Comparison of ENCODE assay signal across 8 mouse cellular contexts in genomic region chr19:5058801-5059771, GRCm38 (mm10). TPM values are rescaled to one million over a fixed set of nuclear protein-coding genes. Genes with fewer than 3 reads are reported as not detected.
DNase-seq lines count a peak whose midpoint lies in the region; ATAC-seq and TF ChIP-seq lines count a peak whose summit lies in the region.

No protein-coding gene starts in this region.

- TF ChIP-seq EP300 in heart, postnatal 0 days (IDR thresholded peaks at IDR 0.05; ENCODE audit: low read depth) = no peak

- no peaks in the 10 kb centered on the region for H3K36me3 ChIP-seq in forebrain, embryonic 11.5 days (ENCODE audit: control insufficient read depth, insufficient read depth, low read length)
- H3K36me3 ChIP-seq in forebrain, embryonic 15.5 days = no peaks in the 10 kb centered on the region
- no peaks in the 10 kb centered on the region for H3K36me3 ChIP-seq in heart, postnatal 0 days (replicated peaks; ENCODE audit: control insufficient read depth, insufficient read depth, low read length)
- no peaks in the 10 kb centered on the region for H3K36me3 ChIP-seq in liver, embryonic 12.5 days

- no peak overlapping the region for H3K4me3 ChIP-seq in forebrain, embryonic 11.5 days (ENCODE audit: low read depth, low read length)
- H3K4me3 ChIP-seq in forebrain, embryonic 15.5 days = no peak overlapping the region
- no peak overlapping the region for H3K4me3 ChIP-seq in heart, postnatal 0 days (ENCODE audit: low read depth, low read length)
- H3K4me3 ChIP-seq in liver, embryonic 12.5 days = no peak overlapping the region

- H3K4me1 ChIP-seq in forebrain, embryonic 11.5 days (replicated peaks; ENCODE audit: control insufficient read depth, insufficient read depth, low read length) = peaks cover 11% of the 10 kb centered on the region; the same call in 1 of the 2 replicates
- H3K4me1 ChIP-seq in forebrain, embryonic 15.5 days = peaks cover 16% of the 10 kb centered on the region; the same call in 1 of the 2 replicates
- H3K4me1 ChIP-seq in heart, postnatal 0 days (ENCODE audit: control insufficient read depth, insufficient read depth) = peaks cover 16% of the 10 kb centered on the region; the same call in 1 of the 2 replicates
- H3K4me1 ChIP-seq in liver, embryonic 12.5 days = peaks cover 54% of the 10 kb centered on the region

- no peaks in the 10 kb centered on the region for H3K27me3 ChIP-seq in forebrain, embryonic 11.5 days (ENCODE audit: control insufficient read depth, insufficient read depth, low read length)
- no peaks in the 10 kb centered on the region for H3K27me3 ChIP-seq in forebrain, embryonic 15.5 days
- H3K27me3 ChIP-seq in heart, postnatal 0 days (ENCODE audit: control insufficient read depth, insufficient read depth, low read length) = 0 out of 2 replicates have a peak, but pooled peaks cover 3% of the 10 kb centered on the region
- H3K27me3 ChIP-seq in liver, embryonic 12.5 days (replicated peaks) = peaks cover 38% of the 10 kb centered on the region

- WGBS in forebrain, embryonic 11.5 days = 13% methylated on average over 10 of the region's 10 CpGs
- 20% methylated on average over 10 of the region's 10 CpGs for WGBS in forebrain, embryonic 15.5 days
- 25% methylated on average over 10 of the region's 10 CpGs for WGBS in heart, postnatal 0 days
- 19% methylated on average over 10 of the region's 10 CpGs for WGBS in liver, embryonic 12.5 days (ENCODE audit: insufficient replicate concordance)

- no peak for TF ChIP-seq CTCF in heart, postnatal 0 days (IDR thresholded peaks at IDR 0.05; ENCODE audit: low read depth)

- H3K9me3 ChIP-seq in forebrain, embryonic 11.5 days (ENCODE audit: control insufficient read depth, low read length) = no peaks in the 10 kb centered on the region
- H3K9me3 ChIP-seq in forebrain, embryonic 15.5 days = no peaks in the 10 kb centered on the region
- H3K9me3 ChIP-seq in heart, postnatal 0 days (replicated peaks; ENCODE audit: control insufficient read depth, low read length) = no peaks in the 10 kb centered on the region
- H3K9me3 ChIP-seq in liver, embryonic 12.5 days (replicated peaks) = no peaks in the 10 kb centered on the region

- no peak for DNase-seq in forebrain, embryonic 11.5 days (ENCODE audit: low spot score)
- peak; percentile 56 for DNase-seq in MN1 (ENCODE audit: low spot score)
- no peak for DNase-seq in heart, postnatal 0 days (ENCODE audit: low spot score)
- DNase-seq in layer of hippocampus, adult 9-10 months (ENCODE audit: low spot score) = no peak
- no peak for DNase-seq in gastrocnemius, adult 18-20 months (ENCODE audit: low spot score)

- 0 out of 2 replicates have a peak overlapping the region, but pooled peaks have one; percentile 18 for H3K27ac ChIP-seq in forebrain, embryonic 11.5 days (ENCODE audit: low read depth, low read length)
- no peak overlapping the region for H3K27ac ChIP-seq in forebrain, embryonic 15.5 days (replicated peaks)
- peak overlapping the region; percentile 66 for H3K27ac ChIP-seq in heart, postnatal 0 days (ENCODE audit: low read depth)
- H3K27ac ChIP-seq in liver, embryonic 12.5 days = peak overlapping the region; percentile 49

- peak overlapping the region; percentile 15; the same call in 1 of the 2 replicates for H3K4me2 ChIP-seq in forebrain, embryonic 11.5 days (ENCODE audit: low read depth, low read length, severe bottlenecking)
- H3K4me2 ChIP-seq in forebrain, embryonic 15.5 days (replicated peaks) = no peak overlapping the region
- no peak overlapping the region for H3K4me2 ChIP-seq in heart, postnatal 0 days (ENCODE audit: low read depth, low read length)
- H3K4me2 ChIP-seq in liver, embryonic 12.5 days = peak overlapping the region; percentile 4; the same call in 1 of the 2 replicates

- peak; percentile 31; the same call in 1 of the 2 replicates for ATAC-seq in forebrain, embryonic 11.5 days (replicated peaks; ENCODE audit: low FRiP score)
- no peak for ATAC-seq in forebrain, embryonic 15.5 days (replicated peaks)
- ATAC-seq in heart, postnatal 0 days (ENCODE audit: insufficient read depth, low read depth) = peak; percentile 32
- peak; percentile 44 for ATAC-seq in liver, embryonic 12.5 days
- no peak for ATAC-seq in erythroblast, adult 5-6 weeks (replicated peaks; ENCODE audit: low FRiP score, poor library complexity, severe bottlenecking)

- peak overlapping the region; percentile 35; the same call in 1 of the 2 replicates for H3K9ac ChIP-seq in forebrain, embryonic 11.5 days (ENCODE audit: low read length)
- H3K9ac ChIP-seq in forebrain, embryonic 15.5 days (replicated peaks) = no peak overlapping the region
- 0 out of 2 replicates have a peak overlapping the region, but pooled peaks have one; percentile 32 for H3K9ac ChIP-seq in heart, postnatal 0 days (replicated peaks; ENCODE audit: low read depth, low read length)
- H3K9ac ChIP-seq in liver, embryonic 12.5 days = no peak overlapping the region

RNA-seq across cellular contexts. Expression of gene Cd248, which starts 8.8 kb away (rescaled TPM):
- polyA plus RNA-seq in forebrain, embryonic 11.5 days (2014; fragmentation: Nextera tagmentation; extraction: Ambion mirVana) = 30.7 and 32.7 TPM in 2 replicates
- polyA plus RNA-seq in forebrain, embryonic 15.5 days (2015; fragmentation: Nextera tagmentation; extraction: Ambion mirVana) = 10.3 and 11.1 TPM in 2 replicates
- 19.8 and 24.4 TPM in 2 replicates for total RNA-seq in heart, postnatal 0 days (2014; rRNA removed; ENCODE audit: low replicate concordance)
- 7.8 and 8.8 TPM in 2 replicates for polyA plus RNA-seq in heart, postnatal 0 days (2015; fragmentation: Nextera tagmentation; extraction: Ambion mirVana)
- polyA plus RNA-seq in liver, embryonic 12.5 days (2016; fragmentation: Nextera tagmentation; extraction: Ambion mirVana) = 7.7 and 9.5 TPM in 2 replicates
- 0.84 TPM in 1 of 2 replicates, not detected in the other for total RNA-seq in erythroblast, adult 5-6 weeks (2015; ENCODE audit: low replicate concordance)
- 0.09 and 0.42 TPM in 2 replicates for total RNA-seq in erythroblast, adult 5-6 weeks (2017; ENCODE audit: low replicate concordance)
- total RNA-seq in gastrocnemius, adult 18-20 months (2021) = 10 to 100 TPM in 1 of 2 experiments, 1 to 10 TPM in 1; 6.3 to 11.8 TPM

RNA-seq across cellular contexts. Expression of gene Rin1, which starts 8.8 kb away (rescaled TPM):
- 2.0 TPM in 2 replicates for polyA plus RNA-seq in forebrain, embryonic 11.5 days (2014; fragmentation: Nextera tagmentation; extraction: Ambion mirVana)
- 0.97 and 2.0 TPM in 2 replicates for polyA plus RNA-seq in forebrain, embryonic 15.5 days (2015; fragmentation: Nextera tagmentation; extraction: Ambion mirVana)
- 3.1 and 3.2 TPM in 2 replicates for total RNA-seq in heart, postnatal 0 days (2014; rRNA removed; ENCODE audit: low replicate concordance)
- polyA plus RNA-seq in heart, postnatal 0 days (2015; fragmentation: Nextera tagmentation; extraction: Ambion mirVana) = 0.97 and 1.3 TPM in 2 replicates
- 0.50 and 0.92 TPM in 2 replicates for polyA plus RNA-seq in liver, embryonic 12.5 days (2016; fragmentation: Nextera tagmentation; extraction: Ambion mirVana)
- not detected in 2 replicates for total RNA-seq in erythroblast, adult 5-6 weeks (2015; ENCODE audit: low replicate concordance)
- total RNA-seq in erythroblast, adult 5-6 weeks (2017; ENCODE audit: low replicate concordance) = 0.09 TPM in 1 of 2 replicates, not detected in the other
- total RNA-seq in gastrocnemius, adult 18-20 months (2021) = 1 to 10 TPM in 1 of 2 experiments, under 1 TPM in 1; 0.71 to 1.2 TPM

RNA-seq across cellular contexts. Expression of gene Brms1, which starts 17.9 kb away (rescaled TPM):
- 58.4 and 62.6 TPM in 2 replicates for polyA plus RNA-seq in forebrain, embryonic 11.5 days (2014; fragmentation: Nextera tagmentation; extraction: Ambion mirVana)
- 52.8 and 55.5 TPM in 2 replicates for polyA plus RNA-seq in forebrain, embryonic 15.5 days (2015; fragmentation: Nextera tagmentation; extraction: Ambion mirVana)
- 1.9 and 13.6 TPM in 2 replicates for total RNA-seq in heart, postnatal 0 days (2014; rRNA removed; ENCODE audit: low replicate concordance)
- 20.0 and 20.4 TPM in 2 replicates for polyA plus RNA-seq in heart, postnatal 0 days (2015; fragmentation: Nextera tagmentation; extraction: Ambion mirVana)
- 40.4 TPM in 2 replicates for polyA plus RNA-seq in liver, embryonic 12.5 days (2016; fragmentation: Nextera tagmentation; extraction: Ambion mirVana)
- 0.96 and 10.4 TPM in 2 replicates for total RNA-seq in erythroblast, adult 5-6 weeks (2015; ENCODE audit: low replicate concordance)
- 12.7 and 17.6 TPM in 2 replicates for total RNA-seq in erythroblast, adult 5-6 weeks (2017; ENCODE audit: low replicate concordance)
- 10 to 100 TPM; 14.8 to 15.3 TPM for total RNA-seq in gastrocnemius, adult 18-20 months (2021)

RNA-seq across cellular contexts. Expression of gene AC124502.3, which starts 20.4 kb away (rescaled TPM):
- 4.0 and 4.2 TPM in 2 replicates for polyA plus RNA-seq in forebrain, embryonic 11.5 days (2014; fragmentation: Nextera tagmentation; extraction: Ambion mirVana)
- polyA plus RNA-seq in forebrain, embryonic 15.5 days (2015; fragmentation: Nextera tagmentation; extraction: Ambion mirVana) = 3.3 and 4.0 TPM in 2 replicates
- total RNA-seq in heart, postnatal 0 days (2014; rRNA removed; ENCODE audit: low replicate concordance) = 1.7 TPM in 1 of 2 replicates, not detected in the other
- 0.97 and 1.4 TPM in 2 replicates for polyA plus RNA-seq in heart, postnatal 0 days (2015; fragmentation: Nextera tagmentation; extraction: Ambion mirVana)
- 0.20 and 0.23 TPM in 2 replicates for polyA plus RNA-seq in liver, embryonic 12.5 days (2016; fragmentation: Nextera tagmentation; extraction: Ambion mirVana)
- 0.38 TPM in 1 of 2 replicates, not detected in the other for total RNA-seq in erythroblast, adult 5-6 weeks (2015; ENCODE audit: low replicate concordance)
- total RNA-seq in erythroblast, adult 5-6 weeks (2017; ENCODE audit: low replicate concordance) = 1.7 TPM in 1 of 2 replicates, not detected in the other
- 1 to 10 TPM in 1 of 2 experiments, under 1 TPM in 1; 0.50 to 1.2 TPM for total RNA-seq in gastrocnemius, adult 18-20 months (2021)

RNA-seq across cellular contexts. Expression of gene B4gat1, which starts 20.5 kb away (rescaled TPM):
- 35.2 and 40.4 TPM in 2 replicates for polyA plus RNA-seq in forebrain, embryonic 11.5 days (2014; fragmentation: Nextera tagmentation; extraction: Ambion mirVana)
- polyA plus RNA-seq in forebrain, embryonic 15.5 days (2015; fragmentation: Nextera tagmentation; extraction: Ambion mirVana) = 51.3 and 54.4 TPM in 2 replicates
- 46.2 and 58.3 TPM in 2 replicates for total RNA-seq in heart, postnatal 0 days (2014; rRNA removed; ENCODE audit: low replicate concordance)
- 47.4 and 48.2 TPM in 2 replicates for polyA plus RNA-seq in heart, postnatal 0 days (2015; fragmentation: Nextera tagmentation; extraction: Ambion mirVana)
- polyA plus RNA-seq in liver, embryonic 12.5 days (2016; fragmentation: Nextera tagmentation; extraction: Ambion mirVana) = 10.9 and 13.2 TPM in 2 replicates
- total RNA-seq in erythroblast, adult 5-6 weeks (2015; ENCODE audit: low replicate concordance) = 0.84 and 1.2 TPM in 2 replicates
- not detected in 2 replicates for total RNA-seq in erythroblast, adult 5-6 weeks (2017; ENCODE audit: low replicate concordance)
- total RNA-seq in gastrocnemius, adult 18-20 months (2021) = 10 to 100 TPM; 18.7 to 23.2 TPM

Comparison
In these comparisons a context has a peak if more than half of its experiments do, and no peak if none do; other contexts are left out.
1. ATAC-seq: peak in forebrain, embryonic 11.5 days (single experiment), heart, postnatal 0 days (single experiment) and liver, embryonic 12.5 days (single experiment); none in forebrain, embryonic 15.5 days (single experiment) and erythroblast, adult 5-6 weeks (single experiment).
2. H3K4me2 ChIP-seq: peak in forebrain, embryonic 11.5 days (single experiment) and liver, embryonic 12.5 days (single experiment); none in forebrain, embryonic 15.5 days (single experiment) and heart, postnatal 0 days (single experiment).
3. H3K9ac ChIP-seq: peak in forebrain, embryonic 11.5 days (single experiment) and heart, postnatal 0 days (single experiment); none in forebrain, embryonic 15.5 days (single experiment) and liver, embryonic 12.5 days (single experiment).